Mouse (Mus musculus): ENCODE measurements around the gene Lamtor2. TPM values are rescaled to one million over a fixed set of nuclear protein-coding genes. Genes with fewer than 3 reads are reported as not detected.

Gene Lamtor2
- 163 and 174 TPM in 2 replicates for polyA plus RNA-seq (2012; rRNA removed; ENCODE audit: low replicate concordance)

DNA sequence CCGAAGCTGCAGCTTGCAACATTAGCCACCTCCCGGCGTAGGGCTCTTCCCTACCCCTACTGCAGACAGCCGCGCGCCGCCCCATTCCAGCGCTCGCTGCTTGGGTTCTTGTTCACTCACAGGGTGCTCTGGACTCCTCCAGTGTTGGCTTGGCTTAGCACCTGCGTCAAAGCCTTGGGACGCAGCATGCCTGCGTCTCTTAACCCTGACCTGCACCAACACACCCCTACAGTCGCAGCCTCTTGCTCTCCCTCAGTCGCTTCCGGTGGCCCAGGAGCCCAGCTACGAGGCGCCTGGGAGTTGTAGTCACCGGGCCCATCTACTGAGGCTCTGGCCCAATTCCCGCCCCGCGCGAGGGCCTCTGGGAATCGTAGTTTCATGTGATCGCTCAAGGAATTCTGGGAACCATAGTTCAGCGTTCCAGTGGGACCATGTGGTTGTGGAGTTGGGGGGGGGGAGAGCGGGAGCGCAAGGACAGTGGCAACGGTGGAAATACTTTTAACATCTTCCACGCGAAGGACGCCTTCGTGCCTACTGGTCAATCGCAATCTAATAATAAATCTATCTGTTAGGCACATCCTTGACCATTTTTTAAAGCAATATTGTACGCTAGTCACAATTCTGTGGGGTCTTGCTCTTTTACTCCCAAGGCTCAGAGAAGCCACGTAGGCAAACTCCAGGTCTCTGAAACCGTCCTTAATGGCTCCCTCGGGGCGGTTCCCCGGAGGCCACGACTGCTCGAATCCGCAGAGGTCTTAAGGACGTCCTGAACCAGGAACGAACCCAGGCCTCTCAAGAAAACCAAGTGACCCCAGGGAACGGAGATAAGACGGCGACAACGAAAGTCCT is at the start of gene Lamtor2:
TSS of gene Lamtor2 (minus strand) at position 399 of the 849 bp plus-strand sequence.

DNA sequence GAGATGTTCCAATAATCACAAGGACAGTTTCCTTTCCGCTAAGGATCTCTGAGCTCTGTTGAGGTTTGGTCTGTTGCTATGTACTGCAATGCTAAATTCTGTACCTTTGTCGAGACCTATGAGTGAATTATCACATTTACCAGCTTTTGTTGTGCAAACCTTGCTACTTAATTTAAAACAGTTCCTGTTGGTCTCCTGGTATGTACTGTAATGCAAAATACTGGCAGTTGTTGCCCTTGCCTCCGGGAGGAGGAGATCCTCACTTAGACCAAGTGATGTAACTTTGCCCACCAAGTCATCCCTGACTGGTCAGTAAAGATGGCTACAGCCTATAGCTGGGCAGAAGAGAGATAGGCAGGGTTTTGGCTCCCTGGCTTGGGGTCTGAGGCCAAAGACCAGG is 22.7 kb upstream of the Lamtor2 start, which contains the start of gene Ssr2:
TSS of gene Ssr2 (plus strand) at position 337 of the 400 bp plus-strand sequence.

DNA sequence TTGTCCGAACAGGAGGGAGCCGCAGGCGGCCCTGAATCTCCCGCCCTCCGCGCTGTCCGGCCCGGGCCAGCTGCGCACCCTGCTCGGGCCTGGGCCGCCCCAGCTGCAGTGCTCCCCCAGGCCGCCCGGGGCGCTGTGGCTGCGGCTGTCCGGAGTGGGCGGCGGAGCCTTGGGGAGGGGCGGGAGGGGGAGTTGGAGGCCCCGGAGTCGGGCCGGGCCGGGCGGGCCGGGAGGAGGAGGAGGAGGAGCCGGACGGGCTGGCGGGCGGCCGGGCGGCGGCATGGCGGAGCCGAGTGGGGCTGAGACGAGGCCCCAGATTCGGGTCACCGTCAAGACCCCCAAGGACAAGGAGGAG is 628 bp upstream of the Lamtor2 start, which contains the start of gene Ubqln4:
TSS of gene Ubqln4 (plus strand) at position 234 of the 355 bp plus-strand sequence.

DNA sequence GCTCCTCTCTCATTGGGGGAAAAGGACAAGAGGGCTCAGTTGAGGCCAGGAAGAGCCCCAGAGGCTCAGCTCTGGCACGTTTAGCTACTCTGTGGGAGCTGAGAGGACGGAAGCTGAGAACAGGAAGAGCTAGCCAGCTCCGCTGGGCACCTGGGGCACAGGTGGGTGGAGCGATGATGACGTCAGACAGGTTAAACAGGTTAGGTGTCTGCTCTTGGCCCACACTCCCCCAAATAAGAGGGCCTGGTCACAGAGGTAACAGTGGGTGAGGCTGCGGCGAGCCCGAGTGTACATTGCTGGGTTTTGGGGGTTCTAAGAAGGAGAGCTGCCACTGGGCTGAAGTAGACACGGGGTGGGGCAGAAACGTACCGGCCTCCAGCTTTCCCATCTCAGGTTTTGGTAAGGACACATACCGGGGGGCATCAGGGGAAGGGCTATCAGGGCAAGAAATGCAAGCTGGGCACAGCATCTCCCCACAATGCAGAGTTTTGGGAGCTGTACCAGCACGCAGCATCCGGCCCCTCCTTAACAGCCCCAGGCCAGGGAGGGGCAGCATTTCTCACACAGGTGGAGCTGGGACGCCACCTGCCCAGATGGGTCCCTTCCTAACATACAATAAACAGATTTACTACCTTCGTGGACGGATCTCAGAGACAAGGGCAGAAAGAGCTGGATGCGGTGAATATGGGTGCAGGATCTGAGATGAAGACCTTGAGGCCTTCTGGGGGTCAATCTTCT is 4.5 kb downstream of the Lamtor2 start, which contains the start of gene Rab25:
TSS of gene Rab25 (minus strand) at position 121 of the 738 bp plus-strand sequence.

DNA sequence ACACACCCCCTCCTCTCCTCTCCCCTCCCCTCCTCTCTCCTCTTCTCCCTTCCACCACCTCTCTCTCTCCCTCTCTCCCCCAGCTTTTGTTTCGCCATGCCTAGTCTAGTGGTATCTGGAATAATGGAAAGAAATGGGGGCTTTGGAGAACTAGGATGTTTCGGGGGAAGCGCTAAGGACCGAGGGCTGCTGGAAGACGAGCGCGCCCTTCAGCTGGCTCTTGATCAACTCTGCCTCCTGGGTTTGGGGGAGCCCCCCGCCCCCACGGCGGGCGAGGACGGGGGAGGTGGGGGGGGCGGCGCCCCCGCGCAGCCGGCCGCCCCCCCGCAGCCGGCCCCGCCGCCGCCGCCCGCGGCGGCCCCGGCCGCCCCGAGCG is 20.6 kb downstream of the Lamtor2 start, which contains the start of gene Mex3a:
TSS of gene Mex3a (plus strand) at position 97 of the 376 bp plus-strand sequence.

DNA sequence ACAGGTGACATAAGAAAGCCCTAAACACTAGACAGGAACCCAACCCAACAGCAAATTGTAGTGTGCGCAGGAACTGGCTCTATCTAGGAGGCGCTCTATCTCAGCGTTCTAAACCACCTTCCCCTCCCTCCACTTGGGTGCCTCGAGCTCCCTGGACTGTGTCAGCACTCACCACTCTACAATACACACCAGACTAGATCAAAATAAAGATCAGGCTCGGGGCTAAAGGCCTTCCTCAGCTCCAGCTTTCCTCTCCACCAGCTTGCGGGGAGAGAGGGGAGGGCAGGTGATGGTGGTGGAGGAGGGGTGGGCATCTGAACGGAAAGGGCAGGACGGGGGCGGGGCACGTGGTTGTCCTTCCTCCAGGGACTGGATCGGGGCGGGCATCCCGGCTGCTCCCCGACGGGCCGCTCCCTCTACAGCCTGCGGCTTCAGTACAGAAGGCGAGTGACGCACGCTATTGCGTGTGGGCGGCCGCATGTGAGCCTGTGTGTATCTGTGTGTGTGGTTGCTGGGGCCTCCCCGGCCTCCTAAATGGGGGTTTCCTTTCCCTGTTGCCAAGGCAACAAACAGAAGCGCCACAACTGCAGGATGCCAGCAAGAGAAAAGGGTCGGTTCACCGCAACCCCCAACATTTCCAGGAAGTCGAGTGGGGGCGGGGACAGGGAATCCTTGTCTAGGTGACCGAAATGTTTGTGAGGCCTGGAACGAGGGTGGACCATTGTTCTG is 43.0 kb downstream of the Lamtor2 start, which contains the start of gene Lmna:
TSS of gene Lmna (minus strand) at position 265 of the 729 bp plus-strand sequence.

Other genes with a start within 250 kb of the Lamtor2 start
- gene Glmp, start 228.1 kb downstream of the Lamtor2 start, polyA plus RNA-seq (2012; rRNA removed; ENCODE audit: low replicate concordance): 130 and 216 TPM in 2 replicates
- 42.5 and 51.7 TPM in 2 replicates for gene Tmem79, start 216.9 kb downstream of the Lamtor2 start, polyA plus RNA-seq (2012; rRNA removed; ENCODE audit: low replicate concordance)
- gene Smg5, start 216.8 kb downstream of the Lamtor2 start, polyA plus RNA-seq (2012; rRNA removed; ENCODE audit: low replicate concordance): 49.4 and 79.7 TPM in 2 replicates
- 3.5 and 4.6 TPM in 2 replicates for gene Paqr6, start 188.5 kb downstream of the Lamtor2 start, polyA plus RNA-seq (2012; rRNA removed; ENCODE audit: low replicate concordance)
- gene Bglap3, start 180.3 kb downstream of the Lamtor2 start, polyA plus RNA-seq (2012; rRNA removed; ENCODE audit: low replicate concordance): 3.7 and 5.3 TPM in 2 replicates
- gene Bglap2, start 174.4 kb downstream of the Lamtor2 start, polyA plus RNA-seq (2012; rRNA removed; ENCODE audit: low replicate concordance): 0.92 TPM in 1 of 2 replicates, not detected in the other
- gene Bglap, start 168.6 kb downstream of the Lamtor2 start, polyA plus RNA-seq (2012; rRNA removed; ENCODE audit: low replicate concordance): 2.2 and 3.3 TPM in 2 replicates
- 95.3 and 128 TPM in 2 replicates for gene Pmf1, start 142.7 kb downstream of the Lamtor2 start, polyA plus RNA-seq (2012; rRNA removed; ENCODE audit: low replicate concordance)
- 19.7 and 31.1 TPM in 2 replicates for gene Slc25a44, start 127.9 kb downstream of the Lamtor2 start, polyA plus RNA-seq (2012; rRNA removed; ENCODE audit: low replicate concordance)
- 187 and 317 TPM in 2 replicates for gene Sema4a, start 91.9 kb downstream of the Lamtor2 start, polyA plus RNA-seq (2012; rRNA removed; ENCODE audit: low replicate concordance)
- gene Lmna, start 43.1 kb downstream of the Lamtor2 start, polyA plus RNA-seq (2012; rRNA removed; ENCODE audit: low replicate concordance): 124 and 179 TPM in 2 replicates
- 0.24 and 0.51 TPM in 2 replicates for gene Mex3a, start 20.7 kb downstream of the Lamtor2 start, polyA plus RNA-seq (2012; rRNA removed; ENCODE audit: low replicate concordance)
- gene Rab25, start 4.8 kb downstream of the Lamtor2 start, polyA plus RNA-seq (2012; rRNA removed; ENCODE audit: low replicate concordance): 189 and 203 TPM in 2 replicates
- 35.6 and 53.0 TPM in 2 replicates for gene Ubqln4, start 684 bp upstream of the Lamtor2 start, polyA plus RNA-seq (2012; rRNA removed; ENCODE audit: low replicate concordance)
- 198 and 233 TPM in 2 replicates for gene Ssr2, start 22.8 kb upstream of the Lamtor2 start, polyA plus RNA-seq (2012; rRNA removed; ENCODE audit: low replicate concordance)
- 67.3 and 80.5 TPM in 2 replicates for gene Arhgef2, start 52.9 kb upstream of the Lamtor2 start, polyA plus RNA-seq (2012; rRNA removed; ENCODE audit: low replicate concordance)
- not detected in 2 replicates for gene Rxfp4, start 100.1 kb upstream of the Lamtor2 start, polyA plus RNA-seq (2012; rRNA removed; ENCODE audit: low replicate concordance)
- 20.1 and 49.6 TPM in 2 replicates for gene Khdc4, start 132.7 kb upstream of the Lamtor2 start, polyA plus RNA-seq (2012; rRNA removed; ENCODE audit: low replicate concordance)
- 16.2 and 21.1 TPM in 2 replicates for gene Rit1, start 163.8 kb upstream of the Lamtor2 start, polyA plus RNA-seq (2012; rRNA removed; ENCODE audit: low replicate concordance)
- 1.2 and 1.3 TPM in 2 replicates for gene Syt11, start 222.1 kb upstream of the Lamtor2 start, polyA plus RNA-seq (2012; rRNA removed; ENCODE audit: low replicate concordance)

Measured in duodenum, adult 2 months (tissue).